Mouse (Mus musculus) MEL (cell line): ENCODE results near the gene Stox1.

ENCODE experiments used
- CTCF ChIP-seq, 3 experiments: IDR thresholded peaks in 2 of 3; conservative IDR thresholded peaks in 1 of 3; 2 replicates each; pipeline ENCODE4 v1.5.1; 2011 to 2012; ENCODE audit warnings: low read length in 3 of 3, low read depth in 2 of 3, mild to moderate bottlenecking in 2 of 3, improper control_type of control experiment in 1 of 3, inconsistent platforms in 1 of 3, mixed read lengths in 1 of 3, moderate library complexity in 1 of 3; ENCODE audit not compliant: control insufficient read depth in 1 of 3, insufficient read depth in 1 of 3, poor library complexity in 1 of 3, severe bottlenecking in 1 of 3
- ELF1 ChIP-seq: IDR thresholded peaks from 2 replicates; pipeline ENCODE4 v1.6.1; 2014; ENCODE audit warnings: low read depth, mild to moderate bottlenecking, inconsistent platforms, low read length, improper control_type of control experiment, moderate library complexity
- EP300 ChIP-seq, 2 experiments: IDR thresholded peaks; 2 replicates each; pipeline ENCODE4 v1.6.1; 2011; ENCODE audit warnings: improper control_type of control experiment in 2 of 2, low read length in 2 of 2, low read depth in 1 of 2, mild to moderate bottlenecking in 1 of 2
- GATA1 ChIP-seq: IDR thresholded peaks from 2 replicates; pipeline ENCODE4 v1.6.1; 2011; ENCODE audit warnings: low read depth, low read length, improper control_type of control experiment
- MXI1 ChIP-seq: IDR thresholded peaks from 2 replicates; pipeline ENCODE4 v1.6.1; 2011; ENCODE audit warnings: mild to moderate bottlenecking, low read depth, low read length, improper control_type of control experiment
- POLR2A ChIP-seq, 2 experiments: IDR thresholded peaks; 2 replicates each; pipeline ENCODE4 v1.6.1; 2011 to 2012; ENCODE audit warnings: low read length in 2 of 2, mild to moderate bottlenecking in 2 of 2, control low read depth in 1 of 2, improper control_type of control experiment in 1 of 2, low read depth in 1 of 2, moderate library complexity in 1 of 2; ENCODE audit not compliant: control insufficient read depth in 1 of 2, insufficient read depth in 1 of 2, poor library complexity in 1 of 2
- POLR2AphosphoS2 ChIP-seq: IDR thresholded peaks from 2 replicates; pipeline ENCODE4 v1.6.1; 2011; ENCODE audit warnings: low read length, improper control_type of control experiment
- ZC3H11A ChIP-seq: IDR thresholded peaks from 2 replicates; pipeline ENCODE4 v1.6.1; 2012; ENCODE audit warnings: low read depth, mild to moderate bottlenecking, inconsistent platforms, low read length, improper control_type of control experiment
- ZNF384 ChIP-seq: IDR thresholded peaks from 2 replicates; pipeline ENCODE4 v1.6.1; 2012; ENCODE audit warnings: low read depth, mild to moderate bottlenecking, inconsistent platforms, low read length, improper control_type of control experiment

DNA sequence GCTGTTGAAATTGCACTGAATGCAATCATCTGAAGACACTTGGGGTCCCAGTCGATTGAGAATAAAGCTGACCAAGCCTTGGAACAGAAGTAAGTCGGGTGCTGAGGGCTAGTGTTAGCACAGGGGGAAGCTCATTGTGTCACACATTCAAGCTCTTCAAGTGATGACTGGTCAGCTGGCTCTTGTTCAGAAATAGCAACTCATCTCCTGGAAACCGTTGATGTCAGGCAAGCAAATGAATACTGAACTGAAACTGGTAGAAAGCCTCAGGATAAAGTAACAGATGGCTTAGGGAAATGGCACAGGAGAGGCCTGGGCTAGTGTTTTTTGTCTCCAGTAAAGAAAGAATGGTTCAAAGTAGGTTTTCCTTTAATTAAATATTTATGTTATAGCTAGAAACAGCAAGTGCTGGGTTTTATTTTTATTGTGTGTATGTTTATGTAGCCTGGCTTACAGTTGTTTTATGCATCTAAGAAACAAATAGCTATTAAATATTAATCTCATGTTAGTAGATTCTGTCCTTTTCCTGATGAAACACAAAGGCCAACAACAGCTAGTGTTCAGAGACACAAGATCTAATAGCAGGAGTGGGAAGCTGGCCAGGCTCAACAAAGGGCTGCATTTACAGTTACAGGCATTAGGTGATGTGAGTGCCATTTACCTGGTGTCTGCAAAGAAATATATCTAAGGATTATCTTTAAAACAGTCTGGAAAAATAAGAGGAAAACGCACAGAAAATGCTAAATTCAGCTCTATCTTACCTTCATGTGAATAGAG, 14.2 kb upstream of the Stox1 start:
- TF ChIP-seq ZNF384 (no peak), POLR2AphosphoS2 (0 out of 2 replicates have a peak, but pooled peaks have one; percentile 43), MXI1 (no peak), ZC3H11A (no peak), POLR2A (IDR thresholded peaks at IDR 0.05; ENCODE audit: control insufficient read depth in 1 of 2, insufficient read depth in 1 of 2, low read depth in 1 of 2, low read length in 2 of 2, poor library complexity in 1 of 2) (no peak), CTCF (IDR thresholded peaks at IDR 0.05 in 2 of 3, conservative IDR thresholded peaks at IDR 0.05 in 1 of 3; ENCODE audit: control insufficient read depth in 1 of 3, insufficient read depth in 1 of 3, low read depth in 2 of 3, low read length in 3 of 3, poor library complexity in 1 of 3, severe bottlenecking in 1 of 3) (no peak), GATA1 (no peak), EP300 (IDR thresholded peaks at IDR 0.05; ENCODE audit: low read depth in 1 of 2, low read length in 2 of 2) (no peak), ELF1 (no peak)
